Mouse (Mus musculus) intestine, postnatal 0 days (tissue): ENCODE results near the gene Dmac2. TPM values are rescaled to one million over a fixed set of nuclear protein-coding genes. Genes with fewer than 3 reads are reported as not detected.
A peak's percentile ranks its signal among the peaks of the same experiment; 100 is the strongest.
"Not testable (repeated sequence)": the region's sequence is repeated elsewhere in the genome, so short reads cannot be mapped to it uniquely, and the experiment has no call there.

Experiments used
- ATAC-seq: fragments of 200-750 bp; cut with Nextera tagmentation; 2 replicates; pipeline ENCODE4 v1.8.0; 2017; ENCODE audit warnings: mild to moderate bottlenecking, moderate TSS enrichment, moderate library complexity
- H3K27ac ChIP-seq: fragments of 300-500 bp; sonication (generic); 2 replicates; pipeline ENCODE4 v1.5.1; 2014; ENCODE audit warnings: mild to moderate bottlenecking, low read depth, low read length, moderate library complexity
- H3K27me3 ChIP-seq: fragments of 300-500 bp; sonication (generic); replicated peaks from 2 replicates; pipeline ENCODE4 v1.6.1; 2014; ENCODE audit warnings: low read length, mixed read lengths; ENCODE audit not compliant: control insufficient read depth, insufficient read depth
- H3K36me3 ChIP-seq: fragments of 300-500 bp; sonication (generic); 2 replicates; pipeline ENCODE4 v1.6.1; 2014; ENCODE audit warnings: mild to moderate bottlenecking, moderate library complexity; ENCODE audit not compliant: control insufficient read depth, insufficient read depth
- H3K4me1 ChIP-seq: fragments of 300-500 bp; sonication (generic); replicated peaks from 2 replicates; pipeline ENCODE4 v1.6.1; 2014; ENCODE audit warnings: antibody characterized with exemption, low read length, mixed read lengths; ENCODE audit not compliant: control insufficient read depth, insufficient read depth
- H3K4me2 ChIP-seq: fragments of 300-500 bp; sonication (generic); replicated peaks from 2 replicates; pipeline ENCODE4 v1.6.1; 2014; ENCODE audit warnings: low read depth, mild to moderate bottlenecking, moderate library complexity
- H3K4me3 ChIP-seq: fragments of 300-500 bp; sonication (generic); 2 replicates; pipeline ENCODE4 v1.5.1; 2014; ENCODE audit warnings: low read depth, low read length
- H3K9ac ChIP-seq: fragments of 300-500 bp; sonication (generic); 2 replicates; pipeline ENCODE4 v1.6.1; 2014; ENCODE audit warnings: mild to moderate bottlenecking, low read depth, low read length
- H3K9me3 ChIP-seq: fragments of 300-500 bp; sonication (generic); 2 replicates; pipeline ENCODE4 v1.6.1; 2016; ENCODE audit warnings: mixed run types; ENCODE audit not compliant: control insufficient read depth
- CTCF ChIP-seq: sonication (generic); IDR thresholded peaks from 2 replicates; pipeline ENCODE4 v1.5.1; 2016; ENCODE audit warnings: low read depth, mild to moderate bottlenecking, control low read depth, antibody characterized with exemption, moderate library complexity
- whole genome bisulfite sequencing: fragments of 180-500 bp; shearing (Covaris S2); extraction: QIAGEN DNeasy Blood & Tissue Kit; methylation state at CpG from one replicate; pipeline ENCODE4 v1.1.7; 2014; 5-methylcytosine and 5-hydroxymethylcytosine counted together
- polyA plus RNA-seq: library from polyadenylated mRNA; unstranded; fragments of >200 nt; fragmentation: Nextera tagmentation; extraction: Ambion mirVana; gene quantifications from 2 replicates; pipeline ENCODE4 v1.2.1, GENCODE M21; 2015

Dmac2 gene
- 29.0 and 32.6 TPM in 2 replicates for polyA plus RNA-seq

DNA sequence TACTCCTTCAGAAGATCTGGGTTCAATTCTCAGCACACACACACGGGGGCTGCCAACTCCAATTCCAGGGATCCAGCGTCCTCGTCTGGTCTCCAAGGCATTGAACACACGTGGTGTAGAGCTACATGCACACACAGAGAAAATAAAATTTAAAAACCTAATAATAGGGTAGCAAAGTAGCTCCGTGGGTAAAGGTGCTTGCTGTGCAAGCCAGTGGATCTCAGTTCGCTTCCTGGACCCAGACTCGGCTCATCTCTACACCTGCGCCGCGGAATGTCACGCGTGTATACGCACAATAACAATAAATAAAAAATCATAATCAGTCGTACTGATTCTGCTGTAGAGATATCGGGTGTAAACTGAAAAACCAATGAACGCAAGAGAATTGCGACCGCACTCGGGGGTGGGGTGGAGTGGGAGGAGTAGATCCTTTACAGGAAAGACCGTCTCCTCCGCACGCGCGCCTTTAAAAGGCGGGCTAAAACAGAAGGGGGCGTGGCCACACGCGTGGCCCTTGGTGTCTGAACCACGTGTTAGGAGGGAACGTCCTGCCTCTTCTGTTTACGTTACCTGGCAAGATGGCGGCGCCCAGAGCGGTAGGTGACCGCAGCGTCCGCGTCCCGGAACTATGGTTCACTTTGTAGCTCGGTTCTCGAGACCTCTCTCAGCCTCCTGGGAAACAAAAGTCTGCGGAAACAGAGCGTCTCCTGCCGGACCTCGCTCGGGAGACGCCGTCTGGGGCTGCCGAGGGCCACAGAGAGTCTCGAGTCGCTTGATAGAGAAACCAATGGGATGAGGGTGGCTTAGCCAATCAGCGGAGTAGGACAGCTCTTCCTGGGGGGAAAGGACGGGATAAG is at the start of gene Dmac2:
TSS of gene Dmac2 (plus strand) at position 550 of the 857 bp plus-strand sequence.
- no peak; the same call in 1 of the 2 replicates for TF ChIP-seq CTCF
- peak within 1 kb of the TSS; percentile 73 for H3K4me2 ChIP-seq
- peak within 1 kb of the TSS; percentile 51 for H3K27ac ChIP-seq
- H3K4me3 ChIP-seq, result peak within 1 kb of the TSS; percentile 68
- H3K9me3 ChIP-seq, result no peaks in the 10 kb centered on the region
- peaks cover 6% of the 10 kb centered on the region for H3K4me1 ChIP-seq
- H3K27me3 ChIP-seq, result no peaks in the 10 kb centered on the region
- ATAC-seq, result peak; percentile 80
- H3K36me3 ChIP-seq, result peaks cover 32% of the 10 kb centered on the region
- peak within 1 kb of the TSS; percentile 56 for H3K9ac ChIP-seq
- WGBS, result 2% methylated on average over 53 of the region's 53 CpGs

DNA sequence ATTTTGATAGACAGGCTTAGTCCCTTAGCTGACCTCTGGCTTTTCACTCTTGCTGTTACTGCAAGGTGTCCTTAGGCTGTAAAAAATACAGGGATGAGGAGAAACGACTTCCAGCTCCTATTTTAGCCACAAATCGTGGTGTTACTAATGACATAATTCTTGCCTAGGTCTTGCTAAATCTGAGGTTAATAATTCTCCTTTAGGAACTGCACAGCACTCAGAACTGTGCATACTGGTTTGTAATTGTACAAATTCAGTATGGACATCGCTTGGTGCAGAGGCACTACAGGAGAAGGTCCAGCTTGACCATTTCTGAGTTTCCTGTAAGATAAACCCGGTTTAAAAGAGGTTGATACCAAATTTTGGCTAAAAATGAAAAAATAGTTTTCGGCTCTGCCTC is 45.4 kb upstream of the Dmac2 start:
- not testable (repeated sequence) for ATAC-seq, H3K9ac ChIP-seq, H3K4me2 ChIP-seq, H3K36me3 ChIP-seq, H3K27ac ChIP-seq, H3K4me1 ChIP-seq, H3K9me3 ChIP-seq, H3K27me3 ChIP-seq, H3K4me3 ChIP-seq
- 57% methylated on average over 5 of the region's 5 CpGs for WGBS

DNA sequence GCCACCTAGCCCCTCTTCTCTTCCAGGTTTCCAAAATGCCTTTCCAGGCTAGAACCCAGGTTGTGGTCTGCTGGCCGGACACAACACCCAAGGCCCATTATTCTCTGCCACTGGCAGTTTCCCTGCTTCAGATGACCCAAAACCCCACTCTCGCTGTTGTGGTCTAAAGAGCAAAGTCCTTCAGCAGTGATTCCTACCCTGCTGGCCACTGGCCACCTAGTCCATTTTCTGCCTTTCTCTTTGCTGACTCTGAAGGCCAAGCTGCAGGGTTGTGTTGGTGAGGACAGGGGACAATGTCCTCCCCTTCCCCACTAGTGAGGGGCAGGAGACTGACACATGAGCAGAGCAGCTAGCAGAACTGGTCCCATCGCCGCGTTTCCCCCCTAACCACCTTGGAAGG is 44.1 kb upstream of the Dmac2 start:
- no peaks in the 10 kb centered on the region for H3K36me3 ChIP-seq
- H3K27me3 ChIP-seq, result no peaks in the 10 kb centered on the region
- no peak overlapping the region for H3K27ac ChIP-seq
- ATAC-seq, result no peak
- WGBS, result 70% methylated on average over 5 of the region's 5 CpGs
- no peak for TF ChIP-seq CTCF
- H3K4me2 ChIP-seq, result no peak overlapping the region
- no peak overlapping the region for H3K4me3 ChIP-seq
- H3K4me1 ChIP-seq, result 0 out of 2 replicates have a peak, but pooled peaks cover 4% of the 10 kb centered on the region
- no peaks in the 10 kb centered on the region for H3K9me3 ChIP-seq
- no peak overlapping the region for H3K9ac ChIP-seq

DNA sequence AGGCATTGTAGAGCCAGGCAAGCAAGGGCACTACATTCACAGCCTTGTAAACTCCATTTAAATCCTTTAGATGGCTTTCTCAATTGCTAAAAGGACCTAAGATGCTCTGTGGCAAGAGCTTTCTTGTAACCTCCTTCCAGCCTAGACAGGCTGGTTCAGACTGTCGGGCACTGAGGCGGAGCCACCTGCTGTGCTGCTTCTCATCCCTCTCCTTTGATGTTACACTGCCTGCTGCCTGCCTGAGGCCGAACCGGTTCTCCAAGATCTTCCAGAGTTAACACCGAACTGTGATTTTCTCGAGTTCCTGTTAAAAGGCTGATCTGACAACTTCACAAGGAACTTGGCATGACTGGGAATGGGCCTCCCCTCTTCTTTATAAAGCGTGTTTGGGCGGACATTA is 43.3 kb upstream of the Dmac2 start:
- peak; percentile 72 for ATAC-seq
- H3K4me2 ChIP-seq, result no peak overlapping the region; the same call in 1 of the 2 replicates
- 0 out of 2 replicates have a peak, but pooled peaks cover 4% of the 10 kb centered on the region for H3K4me1 ChIP-seq
- WGBS, result 14% methylated on average over 8 of the region's 8 CpGs
- H3K36me3 ChIP-seq, result no peaks in the 10 kb centered on the region
- H3K9me3 ChIP-seq, result no peaks in the 10 kb centered on the region
- H3K4me3 ChIP-seq, result no peak overlapping the region
- H3K27ac ChIP-seq, result no peak overlapping the region
- no peaks in the 10 kb centered on the region for H3K27me3 ChIP-seq
- no peak for TF ChIP-seq CTCF
- no peak overlapping the region for H3K9ac ChIP-seq

DNA sequence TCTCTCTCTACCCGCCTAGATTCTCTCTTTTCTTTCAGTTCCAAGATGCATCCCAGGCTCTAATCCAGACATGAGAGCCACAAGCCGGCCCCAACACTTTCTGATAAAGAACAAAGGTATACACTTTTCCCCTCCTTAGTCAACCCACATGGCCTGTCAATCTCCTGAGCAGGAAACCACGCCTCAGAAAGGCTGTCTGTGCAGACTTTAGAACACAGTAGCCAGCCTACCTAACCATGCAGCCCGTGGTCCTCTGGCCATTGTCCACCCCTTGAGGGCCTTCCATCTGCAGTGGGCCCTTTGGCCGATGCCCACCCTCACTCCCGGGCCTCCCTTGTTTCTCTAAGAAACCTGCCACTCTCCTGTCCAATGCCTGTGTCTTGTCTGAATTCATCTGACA is 42.9 kb upstream of the Dmac2 start:
- not testable (repeated sequence) for H3K9me3 ChIP-seq, H3K27me3 ChIP-seq, H3K9ac ChIP-seq, H3K4me3 ChIP-seq, H3K4me2 ChIP-seq, H3K27ac ChIP-seq, H3K36me3 ChIP-seq, H3K4me1 ChIP-seq
- 23% methylated on average over 6 of the region's 6 CpGs for WGBS
- peak; percentile 79 for ATAC-seq

DNA sequence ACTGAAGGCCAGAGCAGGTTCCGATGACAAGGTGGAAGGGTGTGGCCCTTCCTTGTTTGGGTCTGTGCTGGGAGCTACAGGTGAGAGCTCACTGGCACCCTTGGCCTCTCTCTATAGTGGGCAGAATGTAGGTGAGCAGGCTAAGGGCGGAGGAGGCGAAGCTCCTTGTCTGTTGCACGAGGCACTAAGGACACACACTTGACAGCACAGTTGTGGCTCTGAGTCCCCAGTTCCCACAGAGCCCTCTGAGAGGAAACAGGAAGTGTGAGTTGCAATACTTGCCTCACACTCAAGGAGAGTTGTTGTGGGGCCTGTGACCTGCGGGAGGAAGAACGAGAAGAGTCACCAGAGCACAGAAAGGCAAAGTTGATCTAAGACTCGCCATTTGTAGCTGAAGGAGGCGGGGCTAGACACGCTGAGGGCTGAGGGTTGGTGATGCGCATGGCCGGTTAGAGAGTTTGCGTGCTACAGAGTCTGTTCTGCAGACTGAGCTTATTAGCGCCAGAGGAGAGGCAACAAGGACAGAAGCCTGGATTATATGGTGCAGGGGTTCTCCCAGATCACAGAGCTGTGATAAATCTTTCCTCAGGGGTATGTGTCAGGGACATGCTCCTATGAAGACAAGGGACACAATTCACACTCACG is 42.3 kb upstream of the Dmac2 start:
- H3K9ac ChIP-seq, H3K27ac ChIP-seq, H3K27me3 ChIP-seq, H3K9me3 ChIP-seq, H3K4me2 ChIP-seq, H3K36me3 ChIP-seq, H3K4me3 ChIP-seq, H3K4me1 ChIP-seq: not testable (repeated sequence)
- 59% methylated on average over 12 of the region's 14 CpGs for WGBS
- ATAC-seq, result peak; percentile 53
